Mouse (Mus musculus) C2C12 (cell line): Measurements from ENCODE around the gene Gars.

Experiments
- CEBPB ChIP-seq: IDR thresholded peaks from one replicate; pipeline ENCODE4 v1.6.1; 2011; ENCODE audit warnings: low read depth, mild to moderate bottlenecking, control low read depth, moderate library complexity
- CTCF ChIP-seq: IDR thresholded peaks from one replicate; pipeline ENCODE4 v1.5.1; 2011; ENCODE audit not compliant: control insufficient read depth, insufficient read depth, insufficient read length
- MAX ChIP-seq: IDR thresholded peaks from one replicate; pipeline ENCODE4 v1.6.1; 2011; ENCODE audit warnings: mild to moderate bottlenecking, control low read depth
- MYOG ChIP-seq: IDR thresholded peaks from one replicate; pipeline ENCODE4 v1.6.1; 2011; ENCODE audit not compliant: control insufficient read depth, insufficient read length; ENCODE audit errors: extremely low read depth
- USF1 ChIP-seq: IDR thresholded peaks from one replicate; pipeline ENCODE4 v1.6.1; 2011; ENCODE audit warnings: low read depth, mild to moderate bottlenecking, control low read depth, moderate library complexity

DNA sequence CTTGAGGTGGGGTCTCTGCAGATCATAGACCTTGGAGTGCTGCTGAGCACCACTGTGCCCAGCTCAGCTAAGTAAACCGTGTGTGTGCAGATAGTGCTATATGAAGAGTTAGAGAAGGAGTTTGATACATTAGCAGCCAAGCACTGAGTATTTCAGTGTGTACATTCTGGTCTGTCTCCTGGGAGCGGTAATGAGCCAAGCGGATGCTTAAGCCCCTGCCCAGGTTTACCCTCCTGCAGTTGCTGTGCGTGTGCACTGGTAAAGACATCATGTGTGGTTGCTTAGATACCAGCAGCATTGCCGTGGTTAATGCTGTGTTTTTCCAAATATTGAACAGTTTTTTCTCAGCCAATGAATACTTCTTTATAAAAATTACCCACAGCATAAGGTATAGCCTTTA, 6.7 kb downstream of the Gars start:
- TF ChIP-seq MAX = no peak
- TF ChIP-seq CTCF = no peak
- no peak for TF ChIP-seq USF1
- TF ChIP-seq MYOG = no peak
- TF ChIP-seq CEBPB = no peak
